17 mouse cellular contexts compared by ENCODE assay signal in genomic region chr3:122405203-122405956, GRCm38 (mm10).
"Had no signal": no experiment of that assay in that cellular context is flagged by ENCODE, and none has a peak within 500 bp of the region (broad histone marks: within the 10 kb centered on the region; RNA-seq: fewer than 3 reads in every experiment).

No protein-coding gene starts in this region.

- H3K9ac ChIP-seq: limb, embryonic 13.5 days; liver, embryonic 14.5 days; lung, embryonic 15.5 days; midbrain, embryonic 12.5 days; neural tube, embryonic 13.5 days had no signal

- DNase-seq: kidney, adult 8-10 months; kidney, postnatal 36 days; layer of hippocampus, adult 9-11 months; layer of hippocampus, postnatal 36 days; retina, postnatal 1 day; right cerebral cortex, postnatal 4 days; spleen, adult 18-20 months; thymus, adult 2 months; thymus, postnatal 25 days had no signal

- H3K4me3 ChIP-seq: limb, embryonic 13.5 days; lung, embryonic 15.5 days; midbrain, embryonic 12.5 days; neural tube, embryonic 13.5 days had no signal

- H3K4me1 ChIP-seq: limb, embryonic 13.5 days; midbrain, embryonic 12.5 days; neural tube, embryonic 13.5 days had no signal

- H3K27ac ChIP-seq: kidney, postnatal 0 days; limb, embryonic 13.5 days; liver, embryonic 14.5 days; lung, embryonic 15.5 days; midbrain, embryonic 12.5 days; neural tube, embryonic 13.5 days had no signal

- H3K4me2 ChIP-seq: limb, embryonic 13.5 days; lung, embryonic 15.5 days; midbrain, embryonic 12.5 days; neural tube, embryonic 13.5 days had no signal

- H3K36me3 ChIP-seq: limb, embryonic 13.5 days; lung, embryonic 15.5 days; midbrain, embryonic 12.5 days; neural tube, embryonic 13.5 days had no signal

- H3K9me3 ChIP-seq: limb, embryonic 13.5 days; lung, embryonic 15.5 days; midbrain, embryonic 12.5 days; neural tube, embryonic 13.5 days had no signal

- H3K27me3 ChIP-seq: lung, embryonic 15.5 days; neural tube, embryonic 13.5 days had no signal

- ATAC-seq: inflammation-experienced regulatory T-cells, adult 6 months; midbrain, embryonic 16.5 days had no signal
